Mouse (Mus musculus) frontal cortex, postnatal 14 days (tissue): Measurements from ENCODE around the gene Bdh2.

ENCODE experiments used
- DNase-seq, 2 experiments: peaks; one replicate each; pipeline ENCODE4 v3.0.0; 2022; ENCODE audit warnings: low spot score in 2 of 2

Bdh2 gene

GRCm38 (mm10) chr3:135298560-135298959, 17.5 kb downstream of the Bdh2 start:
- no peak for DNase-seq

GRCm38 (mm10) chr3:135300081-135300480, 19.1 kb downstream of the Bdh2 start:
- DNase-seq = no peak

- no peak for DNase-seq
Observed at GRCm38 (mm10) chr3:135304060-135304459, 23.0 kb downstream of the Bdh2 start.

- no peak for DNase-seq
Observed at GRCm38 (mm10) chr3:135304566-135304965, 23.5 kb downstream of the Bdh2 start.

GRCm38 (mm10) chr3:135307411-135308259, 26.6 kb downstream of the Bdh2 start, which contains the start of gene Slc9b2:
Gene Slc9b2 (plus strand): TSS chr3:135307700.
- DNase-seq = no peak

- DNase-seq = no peak
Observed at GRCm38 (mm10) chr3:135312916-135313491, 32.0 kb downstream of the Bdh2 start.

- no peak for DNase-seq
Observed at GRCm38 (mm10) chr3:135313727-135314126, 32.7 kb downstream of the Bdh2 start.

- DNase-seq = no peak
Observed at GRCm38 (mm10) chr3:135314811-135315210, 33.8 kb downstream of the Bdh2 start.

GRCm38 (mm10) chr3:135315720-135316425, 34.9 kb downstream of the Bdh2 start:
- DNase-seq = no peak

- DNase-seq = no peak
Observed at GRCm38 (mm10) chr3:135318331-135318730, 37.3 kb downstream of the Bdh2 start.

- DNase-seq = no peak
Observed at GRCm38 (mm10) chr3:135324354-135324753, 43.3 kb downstream of the Bdh2 start.

GRCm38 (mm10) chr3:135327176-135327575, 46.2 kb downstream of the Bdh2 start:
- DNase-seq = no peak

- DNase-seq = no peak
Observed at GRCm38 (mm10) chr3:135327601-135328000, 46.6 kb downstream of the Bdh2 start.

GRCm38 (mm10) chr3:135328560-135328959, 47.5 kb downstream of the Bdh2 start:
- peak in 1 of 2 experiments; percentile 34 for DNase-seq

GRCm38 (mm10) chr3:135332691-135333090, 51.7 kb downstream of the Bdh2 start:
- DNase-seq = no peak

- DNase-seq = no peak
Observed at GRCm38 (mm10) chr3:135333763-135334162, 52.7 kb downstream of the Bdh2 start.

GRCm38 (mm10) chr3:135347739-135348264, 66.8 kb downstream of the Bdh2 start, which contains the start of gene Slc9b1:
Gene Slc9b1 (plus strand): TSS chr3:135348029.
- DNase-seq = no peak

GRCm38 (mm10) chr3:135349022-135349421, 68.0 kb downstream of the Bdh2 start:
- DNase-seq = no peak

GRCm38 (mm10) chr3:135351857-135352256, 70.8 kb downstream of the Bdh2 start:
- DNase-seq = no peak
